Mouse (Mus musculus) left cerebral cortex, postnatal 25 days (tissue): ENCODE measurements around the gene Zbed5. TPM values are rescaled to one million over a fixed set of nuclear protein-coding genes. Genes with fewer than 3 reads are reported as not detected.
"Not testable (repeated sequence)": the region's sequence is repeated elsewhere in the genome, so short reads cannot be mapped to it uniquely, and the experiment has no call there.

Source experiments
- DNase-seq, 2 experiments: peaks; one replicate each; pipeline ENCODE4 v3.0.0; 2022; ENCODE audit warnings: low spot score in 2 of 2, mixed read lengths in 1 of 2
- intact Hi-C: fragments of 180-260 bp; cut with DNase I; formaldehyde crosslinking; loops from one replicate; pipeline ENCODE4 v1.15.1; 2025
- total RNA-seq, 2 experiments: library from RNA; stranded (reverse); gene quantifications; 2 replicates each; pipeline ENCODE4 v1.2.3; 2021

The Zbed5 gene
- total RNA-seq, 2 experiments from 2014 or later: 4.6 to 5.8 TPM

- intact Hi-C loops: no loop called here
Measured at GRCm38 (mm10) chr5:129907775-129908174, 12.3 kb downstream of the Zbed5 start.

GRCm38 (mm10) chr5:129908242-129908965, 12.9 kb downstream of the Zbed5 start, which contains the start of gene Nupr1l:
Gene Nupr1l, plus strand, starts transcription at chr5:129908540.
- peak; percentile 87 to 93 for DNase-seq
- intact Hi-C loops: no loop called here

More at GRCm38 (mm10) chr5:129907775-129908174, 12.3 kb downstream of the Zbed5 start:
- DNase-seq: no peak

GRCm38 (mm10) chr5:129909147-129909546, 13.6 kb downstream of the Zbed5 start:
- intact Hi-C loops: no loop called here
- DNase-seq: no peak

GRCm38 (mm10) chr5:129909591-129909990, 14.1 kb downstream of the Zbed5 start:
- no peak for DNase-seq
- intact Hi-C loops: no loop called here

GRCm38 (mm10) chr5:129914024-129914423, 18.5 kb downstream of the Zbed5 start:
- intact Hi-C loops: no loop called here
- DNase-seq: no peak

GRCm38 (mm10) chr5:129915491-129915890, 20.0 kb downstream of the Zbed5 start:
- DNase-seq, intact Hi-C loops: not testable (repeated sequence)

- DNase-seq: no peak
- intact Hi-C loops: no loop called here
Measured at GRCm38 (mm10) chr5:129918065-129918651, 22.6 kb downstream of the Zbed5 start.

- intact Hi-C loops: no loop called here
- DNase-seq: no peak
Measured at GRCm38 (mm10) chr5:129918752-129919151, 23.2 kb downstream of the Zbed5 start.

- intact Hi-C loops: no loop called here
- no peak for DNase-seq
Measured at GRCm38 (mm10) chr5:129919320-129919719, 23.8 kb downstream of the Zbed5 start.

- no peak for DNase-seq
- intact Hi-C loops: no loop called here
Measured at GRCm38 (mm10) chr5:129921972-129922371, 26.4 kb downstream of the Zbed5 start.

GRCm38 (mm10) chr5:129924820-129925452, 29.4 kb downstream of the Zbed5 start:
- no peak for DNase-seq
- intact Hi-C loops: no loop called here

GRCm38 (mm10) chr5:129925933-129926332, 30.4 kb downstream of the Zbed5 start:
- no peak for DNase-seq
- intact Hi-C loops: no loop called here

- DNase-seq: no peak
- intact Hi-C loops: no loop called here
Measured at GRCm38 (mm10) chr5:129929924-129930855, 34.7 kb downstream of the Zbed5 start.

- intact Hi-C loops: no loop called here
- DNase-seq: no peak
Measured at GRCm38 (mm10) chr5:129936941-129937340, 41.4 kb downstream of the Zbed5 start.

- intact Hi-C loops: no loop called here
- no peak for DNase-seq
Measured at GRCm38 (mm10) chr5:129940281-129940680, 44.8 kb downstream of the Zbed5 start.

GRCm38 (mm10) chr5:129940736-129941494, 45.4 kb downstream of the Zbed5 start:
- intact Hi-C loops: no loop called here
- no peak for DNase-seq

- intact Hi-C loops: no loop called here
- peak; percentile 96 to 99 for DNase-seq
Measured at GRCm38 (mm10) chr5:129941495-129942045, 46.0 kb downstream of the Zbed5 start, which contains the start of gene Vkorc1l1. Gene Vkorc1l1, plus strand, starts transcription at chr5:129941970.

- intact Hi-C loops: not testable (repeated sequence)
- peak; percentile 15 to 19 for DNase-seq
Measured at GRCm38 (mm10) chr5:129942073-129942939, 46.8 kb downstream of the Zbed5 start.
